Mouse (Mus musculus) cerebellum, adult 2 months (tissue): ENCODE measurements around the gene Tcp10a. TPM values are rescaled to one million over a fixed set of nuclear protein-coding genes. Genes with fewer than 3 reads are reported as not detected.
"Not testable (repeated sequence)": the region's sequence is repeated elsewhere in the genome, so short reads cannot be mapped to it uniquely, and the experiment has no call there.

Experiments used
- DNase-seq, 2 experiments: peaks; one replicate each; pipeline ENCODE4 v3.0.0; 2021
- H3K27ac ChIP-seq: fragments of 200-500 bp; 2 replicates; pipeline ENCODE4 v1.5.1; 2012; ENCODE audit warnings: low read length, control low read depth, inconsistent platforms; ENCODE audit not compliant: insufficient read depth
- H3K27me3 ChIP-seq: fragments of 200-500 bp; 2 replicates; pipeline ENCODE4 v1.6.1; 2012; ENCODE audit warnings: inconsistent platforms, mild to moderate bottlenecking, low read length, moderate library complexity; ENCODE audit not compliant: control insufficient read depth, insufficient read depth
- H3K4me1 ChIP-seq: fragments of 200-500 bp; 2 replicates; pipeline ENCODE4 v1.6.1; 2011; ENCODE audit warnings: low read length; ENCODE audit not compliant: control insufficient read depth, insufficient read depth
- H3K4me3 ChIP-seq: fragments of 200-500 bp; replicated peaks from 2 replicates; pipeline ENCODE3; 2011; ENCODE audit warnings: mild to moderate bottlenecking, low read depth, low read length, control low read depth; ENCODE audit not compliant: insufficient read depth
- WGBS: fragments of 180-500 bp; shearing (Covaris S2); methylation state at CpG from one replicate; pipeline ENCODE4 v1.1.7; 2018; 5-methylcytosine and 5-hydroxymethylcytosine counted together
- polyA plus RNA-seq: library from polyadenylated mRNA; depleted of rRNA; stranded (reverse); fragments of >200 nt; gene quantifications from 2 replicates; pipeline ENCODE4 v1.2.3, GENCODE M21; 2012; rRNA removed

Tcp10a gene
- polyA plus RNA-seq, 1 experiment, result 0.05 TPM

DNA sequence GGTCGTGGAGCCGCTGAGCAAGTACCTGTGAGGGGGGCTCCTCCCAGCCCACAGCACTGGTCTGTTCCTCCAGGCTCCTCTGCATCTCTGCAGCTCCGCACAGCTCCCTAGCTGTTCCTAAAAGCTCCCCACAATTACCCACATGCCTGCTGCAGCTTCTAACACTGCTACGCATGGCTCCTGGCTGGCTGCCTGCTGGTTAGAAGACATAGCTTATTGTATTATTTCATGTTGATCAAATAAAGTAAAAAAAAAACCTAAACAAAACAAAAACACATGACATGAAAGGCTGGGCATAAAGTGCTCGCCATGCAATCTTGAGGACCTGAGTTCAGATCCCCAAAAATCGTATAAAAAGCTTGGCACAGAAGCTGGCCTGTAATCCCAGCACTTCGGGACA is 65.5 kb downstream of the Tcp10a start:
- DNase-seq, H3K27ac ChIP-seq, H3K4me3 ChIP-seq, H3K27me3 ChIP-seq, H3K4me1 ChIP-seq: not testable (repeated sequence)
- WGBS, result 50% methylated on average over 7 of the region's 7 CpGs

GRCm38 (mm10) chr17:7395116-7395515 is 70.7 kb downstream of the Tcp10a start:
- H3K4me3 ChIP-seq, H3K27me3 ChIP-seq, H3K4me1 ChIP-seq, DNase-seq, H3K27ac ChIP-seq: not testable (repeated sequence)
- 92% methylated on average over 7 of the region's 7 CpGs for WGBS

Other genes starting within 250 kb of the Tcp10a start
- 20.6 and 23.4 TPM in 2 replicates for gene Rps6ka2, start 154.5 kb upstream of the Tcp10a start, polyA plus RNA-seq
- gene Ttll2, start 28.1 kb downstream of the Tcp10a start, polyA plus RNA-seq, result not detected in 2 replicates
- gene Gm49630, start 47.3 kb downstream of the Tcp10a start, polyA plus RNA-seq, result not detected in 2 replicates
- gene Unc93a2, start 60.8 kb downstream of the Tcp10a start, polyA plus RNA-seq, result not detected in 2 replicates